Mouse (Mus musculus) layer of hippocampus, adult 9-10 months (tissue): ENCODE data around the gene Tango6.

ENCODE experiments used
- DNase-seq: peaks from one replicate; pipeline ENCODE4 v3.0.0; 2022; ENCODE audit warnings: low spot score

The Tango6 gene

GRCm38 (mm10) chr8:106682971-106683668 lies at the start of gene Tango6:
Gene Tango6 (plus strand): TSS chr8:106683068.
- peak; percentile 74 for DNase-seq

GRCm38 (mm10) chr8:106633361-106634158 lies 49.3 kb upstream of the Tango6 start:
- no peak for DNase-seq

- DNase-seq = no peak
Measured at GRCm38 (mm10) chr8:106635284-106635683, 47.6 kb upstream of the Tango6 start.

GRCm38 (mm10) chr8:106637446-106637845 lies 45.4 kb upstream of the Tango6 start:
- no peak for DNase-seq

GRCm38 (mm10) chr8:106638768-106639295 lies 44.0 kb upstream of the Tango6 start:
- no peak for DNase-seq

- no peak for DNase-seq
Measured at GRCm38 (mm10) chr8:106640212-106640611, 42.7 kb upstream of the Tango6 start.

- no peak for DNase-seq
Measured at GRCm38 (mm10) chr8:106640921-106641320, 41.9 kb upstream of the Tango6 start.

GRCm38 (mm10) chr8:106642172-106642571 lies 40.7 kb upstream of the Tango6 start:
- no peak for DNase-seq

GRCm38 (mm10) chr8:106643100-106643499 lies 39.8 kb upstream of the Tango6 start:
- no peak for DNase-seq

- DNase-seq = no peak
Measured at GRCm38 (mm10) chr8:106644957-106645356, 37.9 kb upstream of the Tango6 start.

GRCm38 (mm10) chr8:106646153-106646552 lies 36.7 kb upstream of the Tango6 start:
- DNase-seq = no peak

- DNase-seq = no peak
Measured at GRCm38 (mm10) chr8:106646731-106647130, 36.1 kb upstream of the Tango6 start.

GRCm38 (mm10) chr8:106647387-106647786 lies 35.5 kb upstream of the Tango6 start:
- DNase-seq = peak; percentile 82

GRCm38 (mm10) chr8:106648421-106648820 lies 34.4 kb upstream of the Tango6 start:
- DNase-seq = no peak

- no peak for DNase-seq
Measured at GRCm38 (mm10) chr8:106651994-106652393, 30.9 kb upstream of the Tango6 start.

GRCm38 (mm10) chr8:106656046-106656445 lies 26.8 kb upstream of the Tango6 start:
- no peak for DNase-seq

- DNase-seq = no peak
Measured at GRCm38 (mm10) chr8:106672786-106673185, 10.1 kb upstream of the Tango6 start.

- no peak for DNase-seq
Measured at GRCm38 (mm10) chr8:106674318-106674717, 8.6 kb upstream of the Tango6 start.

- no peak for DNase-seq
Measured at GRCm38 (mm10) chr8:106674894-106675293, 8.0 kb upstream of the Tango6 start.

- no peak for DNase-seq
Measured at GRCm38 (mm10) chr8:106684387-106684786, 1.5 kb downstream of the Tango6 start.

- no peak for DNase-seq
Measured at GRCm38 (mm10) chr8:106687479-106687878, 4.6 kb downstream of the Tango6 start.

- no peak for DNase-seq
Measured at GRCm38 (mm10) chr8:106697748-106698248, 14.9 kb downstream of the Tango6 start.

- DNase-seq = peak; percentile 51
Measured at GRCm38 (mm10) chr8:106699588-106699987, 16.7 kb downstream of the Tango6 start.
